Mouse (Mus musculus) frontal cortex, postnatal 10 days (tissue): ENCODE measurements at regions not wholly inside any gene's neighbourhood (a gene's known extent, or its start where the extent isn't known, plus 50 kb on each side); places are given as distances from the start of the nearest gene placed in this dataset.

Source experiments
- DNase-seq, 2 experiments: peaks; one replicate each; pipeline ENCODE4 v3.0.0; 2022; ENCODE audit warnings: low spot score in 2 of 2, mixed read lengths in 1 of 2

GRCm38 (mm10) chr9:112938781-112939180 lies 703.0 kb upstream of the Arpp21 start:
- no peak for DNase-seq

GRCm38 (mm10) chr9:112909311-112910101 lies 673.8 kb upstream of the Arpp21 start:
- peak in 1 of 2 experiments; percentile 50 for DNase-seq

GRCm38 (mm10) chr9:112905955-112906354 lies 670.2 kb upstream of the Arpp21 start:
- DNase-seq = no peak

GRCm38 (mm10) chr9:112864921-112865320 lies 629.2 kb upstream of the Arpp21 start:
- DNase-seq = peak in 1 of 2 experiments; percentile 19

- no peak for DNase-seq
Observed at GRCm38 (mm10) chr9:112861136-112861535, 625.4 kb upstream of the Arpp21 start.

GRCm38 (mm10) chr9:112860307-112860893 lies 624.7 kb upstream of the Arpp21 start:
- DNase-seq = peak; percentile 10 to 12

- no peak for DNase-seq
Observed at GRCm38 (mm10) chr9:112841473-112841872, 605.7 kb upstream of the Arpp21 start.

- no peak for DNase-seq
Observed at GRCm38 (mm10) chr9:112839071-112839793, 603.5 kb upstream of the Arpp21 start.

GRCm38 (mm10) chr9:112837563-112837962 lies 601.8 kb upstream of the Arpp21 start:
- DNase-seq = no peak

- DNase-seq = no peak
Observed at GRCm38 (mm10) chr9:112834441-112835245, 598.9 kb upstream of the Arpp21 start.

- DNase-seq = no peak
Observed at GRCm38 (mm10) chr9:112831102-112831501, 595.4 kb upstream of the Arpp21 start.

- no peak for DNase-seq
Observed at GRCm38 (mm10) chr9:112828602-112829001, 592.9 kb upstream of the Arpp21 start.

GRCm38 (mm10) chr9:112826592-112826991 lies 590.9 kb upstream of the Arpp21 start:
- DNase-seq = no peak

GRCm38 (mm10) chr9:112821940-112822339 lies 586.2 kb upstream of the Arpp21 start:
- DNase-seq = no peak

- no peak for DNase-seq
Observed at GRCm38 (mm10) chr9:112811946-112812345, 576.2 kb upstream of the Arpp21 start.

GRCm38 (mm10) chr9:112799583-112800220 lies 564.0 kb upstream of the Arpp21 start:
- no peak for DNase-seq

- no peak for DNase-seq
Observed at GRCm38 (mm10) chr9:112793537-112793936, 557.8 kb upstream of the Arpp21 start.

GRCm38 (mm10) chr9:112771981-112772380 lies 536.2 kb upstream of the Arpp21 start:
- no peak for DNase-seq

- DNase-seq = no peak
Observed at GRCm38 (mm10) chr9:112744616-112745015, 508.9 kb upstream of the Arpp21 start.

GRCm38 (mm10) chr9:112743871-112744590 lies 508.3 kb upstream of the Arpp21 start:
- no peak for DNase-seq

GRCm38 (mm10) chr9:112735761-112736160 lies 500.0 kb upstream of the Arpp21 start:
- DNase-seq = no peak
